Mouse (Mus musculus) cerebellum, postnatal 10 days (tissue): Measurements from ENCODE around the gene Gdpd2.

ENCODE experiments used
- DNase-seq, 2 experiments: peaks; one replicate each; pipeline ENCODE4 v3.0.0; 2021; ENCODE audit warnings: mixed read lengths in 2 of 2

Gdpd2 gene

GRCm38 (mm10) chrX:100777655-100778234 is 48.1 kb downstream of the Gdpd2 start:
- peak in 1 of 2 experiments; percentile 15 for DNase-seq

- DNase-seq: no peak
Measured at GRCm38 (mm10) chrX:100778397-100778796, 48.7 kb downstream of the Gdpd2 start.
